Mouse (Mus musculus) gastrocnemius, postnatal 36 days (tissue): ENCODE measurements around the gene Mmp11. TPM values are rescaled to one million over a fixed set of nuclear protein-coding genes. Genes with fewer than 3 reads are reported as not detected.
A peak's percentile ranks its signal among the peaks of the same experiment; 100 is the strongest.

ENCODE experiments used
- DNase-seq, 2 experiments: peaks; one replicate each; pipeline ENCODE4 v3.0.0; 2022
- intact Hi-C: fragments of 180-260 bp; cut with DNase I; formaldehyde crosslinking; loops from one replicate; pipeline ENCODE4 v1.15.1; 2025
- total RNA-seq, 2 experiments: library from RNA; stranded (reverse); gene quantifications; 2 replicates each; pipeline ENCODE4 v1.2.3; 2021

The Mmp11 gene
- total RNA-seq, 2 experiments from 2014 or later: 2.1 to 2.3 TPM

DNA sequence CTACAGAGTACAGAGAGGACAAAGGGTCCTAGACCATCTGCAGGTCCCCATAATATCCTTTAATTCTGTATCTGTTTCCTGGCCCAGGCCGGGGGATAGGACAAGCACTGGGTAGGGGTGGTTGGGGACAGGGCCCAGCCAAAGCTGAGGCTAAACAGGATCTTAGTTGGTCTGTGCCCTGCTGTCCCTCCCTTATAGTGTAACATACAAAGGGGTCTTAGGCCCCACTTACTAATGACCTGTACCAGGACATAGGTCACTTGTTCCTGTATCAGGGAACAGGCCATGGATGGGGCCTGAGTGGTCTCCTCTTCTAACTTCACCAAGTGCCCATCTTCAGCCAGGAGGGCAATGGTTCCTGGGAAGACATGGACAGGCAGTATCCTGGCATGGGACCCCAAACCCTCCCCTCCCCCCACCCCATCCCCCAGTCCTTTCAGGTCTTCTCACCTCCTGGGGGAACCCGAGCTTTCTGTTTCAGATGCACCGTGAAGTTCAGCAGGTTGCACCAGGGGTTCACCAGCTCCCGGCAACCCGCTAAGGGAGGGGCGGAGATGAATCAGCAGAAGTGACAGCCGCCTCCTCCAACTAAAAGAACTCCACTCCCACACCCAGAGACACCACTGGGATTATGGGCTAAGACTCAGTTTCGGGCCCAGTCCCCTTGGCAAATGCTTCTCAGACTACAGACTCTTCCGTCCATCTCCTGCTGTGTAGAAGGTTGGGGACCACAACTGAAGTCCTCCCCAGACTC lies 3.4 kb upstream of the Mmp11 start:
- no peak for DNase-seq
- intact Hi-C loops: no loop called here

GRCm38 (mm10) chr10:75937851-75938643 lies 1.8 kb upstream of the Mmp11 start:
- no peak for DNase-seq
- intact Hi-C loops: no loop called here

- peak in 1 of 2 experiments; percentile 20 for DNase-seq
- intact Hi-C loops: no loop called here
These were observed 792 bp upstream of the Mmp11 start for GRCm38 (mm10) chr10:75936909-75937667.

- DNase-seq: no peak
- intact Hi-C loops: no loop called here
These were observed 1.3 kb downstream of the Mmp11 start for GRCm38 (mm10) chr10:75934991-75935390.

- intact Hi-C loops: no loop called here
- no peak for DNase-seq
These were observed 3.4 kb downstream of the Mmp11 start, which contains the start of gene Chchd10 for GRCm38 (mm10) chr10:75932891-75933290. Gene Chchd10, plus strand, starts transcription at chr10:75933130.

GRCm38 (mm10) chr10:75932081-75932678 lies 4.1 kb downstream of the Mmp11 start:
- intact Hi-C loops: no loop called here
- DNase-seq: peak in 1 of 2 experiments; percentile 43

- intact Hi-C loops: no loop called here
- peak in 1 of 2 experiments; percentile 15 for DNase-seq
These were observed 5.0 kb downstream of the Mmp11 start for GRCm38 (mm10) chr10:75931311-75931710.

DNA sequence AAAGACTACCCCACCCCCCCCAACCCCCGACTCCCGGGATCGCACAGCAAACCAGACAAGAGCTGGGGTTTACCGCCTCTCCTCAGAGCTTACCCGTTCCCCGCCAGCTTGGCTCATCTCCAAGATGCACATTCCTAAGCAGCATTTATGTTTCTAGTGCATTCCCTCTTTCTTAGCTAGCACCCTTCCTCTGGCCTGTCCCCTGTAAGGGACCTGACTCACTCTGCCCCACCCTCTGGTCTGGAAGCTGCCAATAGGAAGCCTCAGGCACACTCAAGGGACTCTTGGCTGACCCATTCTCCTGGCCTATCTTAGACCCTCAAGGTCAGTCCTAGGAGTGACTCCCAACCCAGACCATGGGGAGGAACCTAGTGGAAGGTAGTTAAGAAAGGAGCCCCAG lies 6.0 kb downstream of the Mmp11 start:
- intact Hi-C loops: no loop called here
- no peak for DNase-seq

- DNase-seq: no peak
- intact Hi-C loops: no loop called here
These were observed 9.9 kb downstream of the Mmp11 start for GRCm38 (mm10) chr10:75926396-75926795.

DNA sequence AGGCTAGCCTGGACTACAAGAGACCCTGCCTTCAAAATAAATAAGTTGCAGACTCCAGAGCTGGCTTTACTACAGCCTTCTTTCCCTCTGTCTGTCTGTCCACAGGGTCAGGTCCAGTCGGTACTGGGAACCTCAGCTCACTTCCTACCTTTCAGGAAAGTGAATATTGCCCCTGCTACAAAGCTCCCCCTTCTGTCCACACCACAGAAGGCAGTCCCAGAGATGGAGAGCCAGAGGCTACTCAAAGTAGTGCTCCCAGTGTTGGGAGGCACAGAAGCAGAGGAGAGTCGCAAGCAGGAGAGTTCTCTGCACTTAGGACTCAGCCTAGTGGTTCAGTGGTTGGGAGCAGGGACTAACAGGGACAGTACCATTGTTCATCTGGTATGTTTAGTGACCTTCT lies 12.0 kb downstream of the Mmp11 start:
- DNase-seq: no peak
- intact Hi-C loops: no loop called here

- DNase-seq: no peak
- intact Hi-C loops: loop anchor here (2.0 kb wide), 1 partner anchor 23 kb away; no protein-coding TSS in a partner anchor
These were observed 14.4 kb downstream of the Mmp11 start for GRCm38 (mm10) chr10:75921726-75922560.

DNA sequence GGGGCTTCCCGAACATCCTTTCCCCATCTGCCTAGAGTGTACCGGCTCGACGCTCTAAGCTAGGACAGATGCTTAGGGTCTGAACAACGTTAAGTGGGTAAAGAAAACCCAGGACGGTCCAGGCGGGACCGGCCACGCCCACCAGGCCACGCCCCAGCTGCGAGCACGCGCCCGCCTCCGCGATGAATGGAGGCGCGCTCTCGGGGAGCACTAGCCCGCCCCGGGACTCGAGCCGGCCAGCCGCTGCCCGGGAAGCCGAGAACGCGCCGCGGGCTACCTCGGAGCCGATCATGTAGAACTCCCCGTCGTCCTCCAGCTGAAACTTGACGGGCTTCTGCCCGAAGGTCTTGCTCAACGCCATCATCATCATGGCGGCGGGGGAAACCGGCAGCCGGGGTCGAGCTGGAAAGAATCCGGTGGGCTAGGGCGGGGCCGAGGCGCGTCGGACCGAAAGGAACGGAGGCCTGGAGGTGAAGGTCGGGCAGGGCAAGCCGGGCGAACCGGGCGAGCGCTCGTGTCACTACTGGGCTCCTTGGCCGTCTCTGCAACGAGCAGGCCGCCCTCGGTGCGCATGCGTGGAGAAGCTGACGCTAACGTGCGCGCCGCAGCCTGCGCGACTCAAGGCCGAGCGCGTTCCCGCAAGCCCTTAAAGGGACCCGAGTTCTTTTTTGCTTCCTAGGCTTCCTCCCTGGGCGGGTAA lies 15.1 kb downstream of the Mmp11 start, which contains the start of gene Smarcb1:
Gene Smarcb1, minus strand, starts transcription at position 592 of the 700 bp plus-strand sequence.
- intact Hi-C loops: no loop called here
- peak; percentile 91 to 95 for DNase-seq

DNA sequence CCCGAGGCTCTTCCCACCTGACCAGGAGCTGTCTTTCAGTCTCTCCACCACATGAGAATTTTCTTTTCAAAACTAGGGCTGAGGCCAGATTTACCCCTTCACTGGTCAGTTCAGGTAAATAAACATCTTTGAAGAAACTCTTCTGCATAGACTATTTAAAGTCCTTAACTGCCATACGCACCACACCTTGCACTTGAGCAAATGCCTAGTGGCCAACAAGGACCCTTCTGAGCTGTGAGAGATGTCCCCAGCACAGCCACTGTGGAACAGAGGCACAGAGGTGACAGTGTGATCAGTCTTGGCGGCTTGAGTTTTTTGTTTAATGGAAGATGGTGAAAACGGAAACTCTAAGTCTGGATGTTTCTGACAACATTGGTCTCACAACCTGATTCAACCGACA lies 17.3 kb downstream of the Mmp11 start:
- intact Hi-C loops: no loop called here
- DNase-seq: no peak

- intact Hi-C loops: no loop called here
- DNase-seq: no peak
These were observed 19.5 kb downstream of the Mmp11 start for GRCm38 (mm10) chr10:75916840-75917239.

DNA sequence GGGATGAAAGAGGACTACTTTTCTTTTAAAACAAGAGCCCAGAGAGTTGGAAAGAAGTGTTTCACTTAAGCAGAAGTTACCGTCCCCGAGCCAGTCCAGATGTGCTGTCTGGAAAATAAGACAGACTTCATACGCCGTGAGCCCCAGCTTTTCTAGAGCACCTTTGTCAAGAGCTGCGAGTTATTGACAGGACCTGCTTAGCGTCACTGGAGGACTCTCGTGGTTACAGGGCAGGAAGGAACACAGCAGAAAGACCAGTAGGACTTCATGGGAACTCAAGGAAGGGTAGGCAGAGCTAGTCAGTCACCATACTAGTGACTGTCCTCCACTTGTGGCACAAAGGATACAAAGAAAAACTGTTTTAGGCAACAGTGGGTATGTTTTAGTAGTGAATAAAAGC lies 20.7 kb downstream of the Mmp11 start:
- DNase-seq: no peak
- intact Hi-C loops: no loop called here

DNA sequence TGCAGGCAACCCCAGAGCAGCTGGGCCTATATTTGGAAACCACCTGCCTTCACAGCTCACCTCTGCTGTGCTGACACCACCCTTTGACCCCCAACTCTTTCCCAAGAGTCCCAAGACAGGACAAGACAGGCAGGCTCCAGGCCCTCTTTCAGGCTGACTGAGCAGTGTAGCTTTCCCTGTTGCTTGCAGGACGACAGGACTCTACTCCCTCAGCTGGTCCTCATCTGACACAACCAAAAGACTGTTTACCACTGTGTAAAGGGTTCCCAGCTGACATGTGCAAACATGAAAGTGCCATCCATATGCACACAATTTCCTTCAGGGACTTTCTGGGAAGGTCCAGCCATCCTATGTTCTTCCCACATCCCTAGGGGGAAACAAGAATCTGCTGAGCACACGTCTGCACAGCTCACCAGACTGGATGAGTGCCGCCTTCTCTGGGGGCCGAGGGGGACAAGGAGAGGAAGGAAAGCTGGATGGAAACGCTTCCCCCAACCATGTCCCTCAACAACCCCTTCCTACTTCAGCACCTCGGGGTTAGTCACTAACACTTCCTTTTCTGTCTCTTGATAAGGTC lies 23.2 kb downstream of the Mmp11 start:
- intact Hi-C loops: no loop called here
- no peak for DNase-seq

DNA sequence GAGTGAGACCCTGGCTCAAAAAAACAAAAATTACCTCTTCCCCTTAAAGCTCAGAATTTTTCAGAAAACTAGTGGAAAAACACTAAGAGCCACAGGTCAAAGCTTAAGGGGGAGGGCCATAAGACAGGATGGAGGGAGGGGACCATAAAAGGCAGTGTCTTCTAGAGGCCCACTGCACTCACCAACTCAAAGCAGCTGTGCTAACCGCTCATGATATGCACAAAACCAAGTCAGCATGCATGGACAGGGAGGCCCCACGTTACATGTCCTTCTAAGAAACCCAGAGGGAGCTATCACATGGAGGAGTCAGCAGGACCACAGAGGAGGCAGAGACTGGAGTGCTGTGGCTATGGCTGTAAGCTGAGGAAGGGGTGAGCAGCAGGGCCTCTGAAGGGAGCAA lies 25.6 kb downstream of the Mmp11 start:
- intact Hi-C loops: no loop called here
- no peak for DNase-seq

GRCm38 (mm10) chr10:75906882-75907281 lies 29.4 kb downstream of the Mmp11 start:
- intact Hi-C loops: no loop called here
- no peak for DNase-seq

DNA sequence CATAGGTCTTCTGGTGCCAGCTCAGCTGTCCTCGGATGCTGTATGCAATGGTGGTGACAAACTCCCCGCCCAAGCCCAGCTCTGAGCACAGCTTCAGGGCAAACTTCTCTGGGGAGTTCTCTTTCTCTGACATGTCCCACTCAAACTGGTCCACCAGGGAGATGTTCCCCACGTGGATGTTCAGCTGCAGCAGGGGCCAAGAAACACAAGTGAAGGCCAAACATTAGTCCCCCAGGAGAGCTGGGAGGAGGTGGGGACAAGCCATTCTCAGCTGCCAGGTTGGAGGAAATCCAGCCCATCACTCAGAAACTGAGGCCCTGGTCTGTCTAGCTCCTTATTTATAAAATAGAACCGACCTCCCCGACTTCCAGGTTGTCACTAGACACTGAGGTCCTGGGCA lies 31.9 kb downstream of the Mmp11 start:
- intact Hi-C loops: no loop called here
- DNase-seq: no peak
